Mouse (Mus musculus) forebrain, postnatal 0 days (tissue): Measurements from ENCODE around the gene Tiparp. TPM values are rescaled to one million over a fixed set of nuclear protein-coding genes. Genes with fewer than 3 reads are reported as not detected.

Experiments used
- ATAC-seq: fragments of 200-750 bp; cut with Nextera tagmentation; 2 replicates; pipeline ENCODE4 v1.8.0; 2017; ENCODE audit warnings: mild to moderate bottlenecking, moderate library complexity
- DNase-seq: peaks from one replicate; pipeline ENCODE4 v3.0.0-alpha.2; 2015
- H3K27ac ChIP-seq: fragments of 300-500 bp; sonication (generic); 2 replicates; pipeline ENCODE4 v1.5.1; 2014; ENCODE audit warnings: low read depth, mild to moderate bottlenecking, antibody characterized with exemption, low read length, moderate library complexity, mixed read lengths
- H3K27me3 ChIP-seq: fragments of 300-500 bp; sonication (generic); 2 replicates; pipeline ENCODE4 v1.6.1; 2014; ENCODE audit warnings: mild to moderate bottlenecking, low read length, mixed read lengths; ENCODE audit not compliant: insufficient read depth
- H3K36me3 ChIP-seq: fragments of 300-500 bp; sonication (generic); 2 replicates; pipeline ENCODE4 v1.6.1; 2014; ENCODE audit warnings: mild to moderate bottlenecking, moderate library complexity; ENCODE audit not compliant: insufficient read depth
- H3K4me1 ChIP-seq: fragments of 300-500 bp; sonication (generic); 2 replicates; pipeline ENCODE4 v1.6.1; 2014; ENCODE audit warnings: antibody characterized with exemption; ENCODE audit not compliant: insufficient read depth
- H3K4me2 ChIP-seq: fragments of 300-500 bp; sonication (generic); 2 replicates; pipeline ENCODE4 v1.6.1; 2014; ENCODE audit warnings: low read depth, mild to moderate bottlenecking, moderate library complexity
- H3K4me3 ChIP-seq: fragments of 300-500 bp; sonication (generic); 2 replicates; pipeline ENCODE4 v1.5.1; 2014; ENCODE audit warnings: low read depth, low read length, mixed read lengths
- H3K9ac ChIP-seq: fragments of 300-500 bp; sonication (generic); 2 replicates; pipeline ENCODE4 v1.6.1; 2014; ENCODE audit warnings: mild to moderate bottlenecking
- H3K9me3 ChIP-seq: fragments of 300-500 bp; sonication (generic); 2 replicates; pipeline ENCODE4 v1.6.1; 2016; ENCODE audit warnings: low read length
- CTCF ChIP-seq: sonication (generic); IDR thresholded peaks from 2 replicates; pipeline ENCODE4 v1.5.1; 2016; ENCODE audit warnings: antibody characterized with exemption, control low read depth, low read depth
- WGBS: fragments of 180-500 bp; shearing (Covaris S2); extraction: QIAGEN DNeasy Blood & Tissue Kit; methylation state at CpG from one replicate; pipeline ENCODE4 v1.1.7; 2014; 5-methylcytosine and 5-hydroxymethylcytosine counted together
- polyA plus RNA-seq: library from polyadenylated mRNA; unstranded; fragments of >200 nt; fragmentation: Nextera tagmentation; extraction: Ambion mirVana; gene quantifications from 2 replicates; pipeline ENCODE4 v1.2.1, GENCODE M21; 2015
- total RNA-seq: library from RNA; depleted of rRNA; stranded (reverse); fragments of >200 nt; gene quantifications from 2 replicates; pipeline ENCODE4 v1.2.3, GENCODE M21; 2014

The Tiparp gene
- total and polyA plus RNA-seq, 2 experiments from 2014 or later: 19.9 to 26.8 TPM

DNA sequence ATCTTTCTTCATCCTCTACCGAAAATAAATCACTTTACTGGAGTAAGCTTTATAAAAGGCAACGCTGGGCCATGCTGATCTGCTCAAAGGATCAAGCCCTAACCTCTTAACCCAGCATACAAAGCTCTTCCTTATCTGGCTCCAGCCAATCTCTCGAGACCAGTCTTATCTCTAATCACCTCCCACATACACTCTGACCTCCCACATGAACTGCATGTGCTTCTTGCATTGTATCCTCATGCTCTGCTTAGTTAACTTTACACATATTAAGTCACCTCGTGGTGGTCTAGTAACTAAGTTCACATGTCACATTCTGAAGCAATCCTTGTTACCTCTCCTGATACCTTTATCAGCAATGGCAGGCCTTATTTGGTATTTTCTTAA lies 13.3 kb downstream of the Tiparp start:
- Histone ChIP-seq H3K27me3 (no peaks in the 10 kb centered on the region), H3K27ac (no peak overlapping the region), H3K4me3 (no peak overlapping the region), H3K9me3 (no peaks in the 10 kb centered on the region), H3K9ac (no peak overlapping the region), H3K4me2 (no peak overlapping the region), H3K4me1 (no peaks in the 10 kb centered on the region), H3K36me3 (no peaks in the 10 kb centered on the region)
- TF ChIP-seq CTCF: no peak
- WGBS: 59% methylated on average over 4 of the region's 4 CpGs
- DNase-seq (no peak), ATAC-seq (no peak)

DNA sequence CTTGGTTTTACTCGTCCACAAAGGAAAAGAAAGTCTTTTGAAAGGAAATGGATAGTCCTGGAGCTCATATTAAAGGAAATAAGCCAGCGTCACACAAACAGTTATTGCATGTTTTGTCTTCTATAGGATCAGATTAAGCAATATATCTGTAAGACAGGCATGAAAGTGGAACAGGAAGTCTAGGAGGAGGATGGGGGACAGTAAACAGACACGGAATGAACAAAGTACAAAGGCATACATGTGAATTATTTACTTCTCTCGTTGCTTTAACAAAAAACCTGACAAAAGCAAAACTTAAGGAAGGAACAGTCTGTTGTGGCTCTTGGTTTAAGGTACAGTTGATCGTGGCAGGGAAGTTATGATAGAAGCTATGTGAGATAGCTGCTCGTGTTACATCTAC lies 21.6 kb downstream of the Tiparp start:
- Histone ChIP-seq H3K4me2 (no peak overlapping the region), H3K9me3 (no peaks in the 10 kb centered on the region), H3K4me3 (no peak overlapping the region), H3K27me3 (no peaks in the 10 kb centered on the region), H3K9ac (no peak overlapping the region), H3K36me3 (no peaks in the 10 kb centered on the region), H3K4me1 (no peaks in the 10 kb centered on the region), H3K27ac (no peak overlapping the region)
- DNase-seq: no peak
- ATAC-seq: no peak
- WGBS: 79% methylated on average over 6 of the region's 6 CpGs
- no peak for TF ChIP-seq CTCF

DNA sequence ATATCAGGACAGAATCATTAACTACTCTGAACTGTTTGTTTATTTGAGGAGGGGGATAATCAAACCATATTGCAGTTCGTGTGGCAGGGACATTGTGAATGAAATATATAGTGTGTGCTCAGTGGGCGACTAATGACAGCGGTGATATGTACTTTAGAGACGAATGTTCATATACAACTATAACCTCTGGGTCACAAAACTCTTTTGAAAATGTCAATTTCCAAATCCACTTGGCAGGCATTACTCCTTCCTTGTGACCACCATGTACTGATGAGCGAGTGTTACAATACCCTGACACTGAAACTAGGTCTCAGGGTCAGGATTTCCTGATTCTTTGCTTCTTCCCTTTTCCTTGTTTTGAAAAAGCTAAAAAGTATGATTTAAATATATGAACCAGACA lies 22.9 kb downstream of the Tiparp start:
- no peak overlapping the region for H3K4me3 ChIP-seq
- H3K4me1 ChIP-seq: no peaks in the 10 kb centered on the region
- H3K27ac ChIP-seq: no peak overlapping the region
- no peak for DNase-seq
- 57% methylated on average over 5 of the region's 5 CpGs for WGBS
- H3K9ac ChIP-seq: no peak overlapping the region
- no peak for TF ChIP-seq CTCF
- no peaks in the 10 kb centered on the region for H3K36me3 ChIP-seq
- H3K27me3 ChIP-seq: no peaks in the 10 kb centered on the region
- ATAC-seq: no peak
- no peak overlapping the region for H3K4me2 ChIP-seq
- H3K9me3 ChIP-seq: no peaks in the 10 kb centered on the region

DNA sequence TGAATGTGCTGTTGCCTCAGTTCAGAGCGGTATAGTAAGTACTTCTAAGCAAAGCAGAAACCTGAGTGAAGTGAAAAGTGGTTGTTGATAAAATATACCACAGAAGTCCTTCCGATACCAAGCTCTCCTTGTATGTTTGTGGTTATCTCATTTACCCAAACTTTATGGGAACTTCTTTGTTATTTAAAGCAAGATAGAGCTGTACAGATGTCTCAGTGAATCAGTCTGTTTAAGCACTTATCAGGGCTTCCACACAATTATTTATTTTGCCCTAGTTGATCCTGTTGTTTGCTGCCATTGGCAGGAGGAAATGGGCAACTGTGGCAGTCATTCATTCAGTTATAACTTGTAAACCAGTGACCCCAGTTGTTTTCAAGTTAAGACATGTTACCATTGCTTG lies 26.4 kb downstream of the Tiparp start:
- 94% methylated on average over 2 of the region's 2 CpGs for WGBS
- H3K27ac ChIP-seq: no peak overlapping the region
- H3K9me3 ChIP-seq: no peaks in the 10 kb centered on the region
- DNase-seq: no peak
- H3K27me3 ChIP-seq: no peaks in the 10 kb centered on the region
- ATAC-seq: no peak
- 0 out of 2 replicates have a peak, but pooled peaks cover 11% of the 10 kb centered on the region for H3K4me1 ChIP-seq
- no peak overlapping the region for H3K4me3 ChIP-seq
- no peak overlapping the region for H3K9ac ChIP-seq
- no peaks in the 10 kb centered on the region for H3K36me3 ChIP-seq
- no peak for TF ChIP-seq CTCF
- no peak overlapping the region for H3K4me2 ChIP-seq

DNA sequence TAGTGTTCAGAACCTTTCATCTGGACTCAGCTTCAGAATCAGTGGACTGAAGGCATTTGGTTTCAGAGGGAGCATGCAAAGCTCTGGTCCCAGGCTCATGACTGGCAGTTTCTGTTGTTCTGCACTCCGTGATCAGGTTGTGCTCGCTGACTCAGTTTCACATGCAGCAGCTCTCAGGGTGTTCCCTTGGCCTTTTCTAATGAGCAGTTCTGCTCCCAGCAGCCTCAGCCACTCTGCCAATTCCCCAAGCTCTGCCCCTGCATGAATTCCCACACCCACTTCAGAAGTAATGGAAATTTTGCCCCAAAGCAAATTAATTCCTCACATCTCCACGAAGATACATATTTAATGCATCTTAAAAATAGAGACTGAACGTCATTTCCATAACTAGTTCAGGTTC lies 30.5 kb downstream of the Tiparp start:
- Histone ChIP-seq H3K4me1 (0 out of 2 replicates have a peak, but pooled peaks cover 11% of the 10 kb centered on the region), H3K9me3 (no peaks in the 10 kb centered on the region), H3K9ac (no peak overlapping the region), H3K27ac (no peak overlapping the region), H3K4me2 (no peak overlapping the region), H3K27me3 (no peaks in the 10 kb centered on the region), H3K36me3 (no peaks in the 10 kb centered on the region), H3K4me3 (no peak overlapping the region)
- no peak for DNase-seq
- WGBS: 40% methylated on average over 4 of the region's 4 CpGs
- no peak for TF ChIP-seq CTCF
- peak; percentile 23; the same call in 1 of the 2 replicates for ATAC-seq

DNA sequence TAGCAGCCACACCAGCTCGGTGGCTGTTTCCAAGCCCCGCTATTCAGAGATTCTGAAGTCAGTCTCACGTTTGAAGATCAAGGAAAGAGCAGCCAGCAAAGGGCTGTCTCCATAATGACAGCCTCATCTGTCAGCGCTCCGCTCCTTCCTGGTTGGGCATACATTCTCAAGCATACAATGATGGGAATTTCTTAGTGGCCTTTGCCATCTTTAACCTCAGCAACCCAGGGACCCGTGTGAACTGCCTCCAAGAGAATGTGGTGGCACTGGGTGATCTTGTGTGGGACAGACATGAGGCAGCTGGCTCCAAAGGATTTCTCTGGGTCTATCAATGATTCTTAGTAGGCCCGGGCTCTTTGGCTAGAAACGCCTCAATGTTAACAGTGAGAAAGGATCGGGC lies 34.0 kb downstream of the Tiparp start:
- no peak overlapping the region for H3K27ac ChIP-seq
- H3K4me2 ChIP-seq: no peak overlapping the region
- H3K4me1 ChIP-seq: 0 out of 2 replicates have a peak, but pooled peaks cover 11% of the 10 kb centered on the region
- no peaks in the 10 kb centered on the region for H3K9me3 ChIP-seq
- H3K27me3 ChIP-seq: no peaks in the 10 kb centered on the region
- ATAC-seq (no peak), DNase-seq (no peak)
- no peak overlapping the region for H3K9ac ChIP-seq
- no peaks in the 10 kb centered on the region for H3K36me3 ChIP-seq
- TF ChIP-seq CTCF: no peak
- H3K4me3 ChIP-seq: no peak overlapping the region
- WGBS: 73% methylated on average over 9 of the region's 9 CpGs

DNA sequence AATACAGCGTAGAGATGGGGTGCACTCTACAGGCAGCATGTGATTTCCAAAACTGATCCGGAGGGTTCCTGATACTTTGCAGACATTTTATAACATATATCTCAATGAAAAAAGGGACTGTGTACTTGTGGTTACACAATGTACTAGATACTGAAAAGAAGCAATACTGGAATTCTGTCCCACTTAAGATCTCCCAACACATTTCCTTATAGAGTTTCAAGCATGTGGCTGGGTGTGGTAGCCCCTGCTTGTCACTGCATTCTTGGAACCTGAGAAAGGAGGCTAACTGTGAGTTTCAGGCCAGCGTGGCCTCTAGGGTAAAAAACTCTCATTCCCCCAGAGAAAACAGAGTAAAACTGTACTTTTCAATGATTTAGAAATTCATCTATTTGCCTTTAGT lies 34.5 kb downstream of the Tiparp start:
- ATAC-seq (no peak), DNase-seq (no peak)
- no peaks in the 10 kb centered on the region for H3K27me3 ChIP-seq
- H3K27ac ChIP-seq: no peak overlapping the region
- H3K9me3 ChIP-seq: no peaks in the 10 kb centered on the region
- H3K4me3 ChIP-seq: no peak overlapping the region
- no peak overlapping the region for H3K4me2 ChIP-seq
- H3K4me1 ChIP-seq: 0 out of 2 replicates have a peak, but pooled peaks cover 11% of the 10 kb centered on the region
- no peaks in the 10 kb centered on the region for H3K36me3 ChIP-seq
- no peak overlapping the region for H3K9ac ChIP-seq
- WGBS: 95% methylated on average over 3 of the region's 3 CpGs
- no peak for TF ChIP-seq CTCF
